Mouse (Mus musculus): ENCODE measurements at regions not wholly inside any gene's neighbourhood (a gene's known extent, or its start where the extent isn't known, plus 50 kb on each side); places are given as distances from the start of the nearest gene placed in this dataset.

- WGBS = 87% methylated on average over 1 of the region's 1 CpGs
- H3K4me3 ChIP-seq (ENCODE audit: insufficient read depth, low read depth, low read length) = no peak overlapping the region
- no peak for TF ChIP-seq POLR2A (IDR thresholded peaks at IDR 0.05; ENCODE audit: insufficient read depth, low read depth, low read length)
- no peak for TF ChIP-seq CTCF (IDR thresholded peaks at IDR 0.05; ENCODE audit: insufficient read depth, low read depth, low read length)
- H3K4me1 ChIP-seq (ENCODE audit: control insufficient read depth, insufficient read depth, low read length) = no peaks in the 10 kb centered on the region
- no peak overlapping the region for H3K27ac ChIP-seq (ENCODE audit: insufficient read depth, low read depth, low read length)
Observed at GRCm38 (mm10) chr10:38340406-38341175, 481.0 kb downstream of the Rfpl4b start.

GRCm38 (mm10) chr10:38308716-38309392, 512.7 kb downstream of the Rfpl4b start:
- no peak overlapping the region for H3K4me3 ChIP-seq (ENCODE audit: insufficient read depth, low read depth, low read length)
- 70% methylated on average over 5 of the region's 5 CpGs for WGBS
- H3K27ac ChIP-seq (ENCODE audit: insufficient read depth, low read depth, low read length) = no peak overlapping the region
- TF ChIP-seq POLR2A (IDR thresholded peaks at IDR 0.05; ENCODE audit: insufficient read depth, low read depth, low read length) (no peak), CTCF (IDR thresholded peaks at IDR 0.05; ENCODE audit: insufficient read depth, low read depth, low read length) (no peak)
- H3K4me1 ChIP-seq (ENCODE audit: control insufficient read depth, insufficient read depth, low read length) = no peaks in the 10 kb centered on the region

GRCm38 (mm10) chr10:38295724-38296123, 525.9 kb downstream of the Rfpl4b start:
- Histone ChIP-seq H3K27ac (ENCODE audit: insufficient read depth, low read depth, low read length) (no peak overlapping the region), H3K4me1 (ENCODE audit: control insufficient read depth, insufficient read depth, low read length) (no peaks in the 10 kb centered on the region), H3K4me3 (ENCODE audit: insufficient read depth, low read depth, low read length) (no peak overlapping the region)
- whole genome bisulfite sequencing = 95% methylated on average over 2 of the region's 2 CpGs
- no peak for TF ChIP-seq POLR2A (IDR thresholded peaks at IDR 0.05; ENCODE audit: insufficient read depth, low read depth, low read length)
- no peak for TF ChIP-seq CTCF (IDR thresholded peaks at IDR 0.05; ENCODE audit: insufficient read depth, low read depth, low read length)

- TF ChIP-seq CTCF (IDR thresholded peaks at IDR 0.05; ENCODE audit: insufficient read depth, low read depth, low read length) = no peak
- TF ChIP-seq POLR2A (IDR thresholded peaks at IDR 0.05; ENCODE audit: insufficient read depth, low read depth, low read length) = no peak
- no peak overlapping the region for H3K4me3 ChIP-seq (ENCODE audit: insufficient read depth, low read depth, low read length)
- H3K4me1 ChIP-seq (ENCODE audit: control insufficient read depth, insufficient read depth, low read length) = no peaks in the 10 kb centered on the region
- 85% methylated on average over 6 of the region's 6 CpGs for WGBS
- H3K27ac ChIP-seq (ENCODE audit: insufficient read depth, low read depth, low read length) = no peak overlapping the region
Observed at GRCm38 (mm10) chr10:38288689-38289283, 532.8 kb downstream of the Rfpl4b start.

- TF ChIP-seq CTCF (IDR thresholded peaks at IDR 0.05; ENCODE audit: insufficient read depth, low read depth, low read length) (no peak), POLR2A (IDR thresholded peaks at IDR 0.05; ENCODE audit: insufficient read depth, low read depth, low read length) (no peak)
- WGBS = 90% methylated on average over 1 of the region's 1 CpGs
- H3K27ac ChIP-seq (ENCODE audit: insufficient read depth, low read depth, low read length) = no peak overlapping the region
Observed at GRCm38 (mm10) chr10:38269136-38269535, 552.4 kb downstream of the Rfpl4b start.

GRCm38 (mm10) chr10:38265564-38265963, 556.0 kb downstream of the Rfpl4b start:
- TF ChIP-seq CTCF (IDR thresholded peaks at IDR 0.05; ENCODE audit: insufficient read depth, low read depth, low read length) (no peak), POLR2A (IDR thresholded peaks at IDR 0.05; ENCODE audit: insufficient read depth, low read depth, low read length) (no peak)
- WGBS = 75% methylated on average over 3 of the region's 3 CpGs
- Histone ChIP-seq H3K27ac (ENCODE audit: insufficient read depth, low read depth, low read length) (no peak overlapping the region), H3K4me1 (ENCODE audit: control insufficient read depth, insufficient read depth, low read length) (no peaks in the 10 kb centered on the region), H3K4me3 (ENCODE audit: insufficient read depth, low read depth, low read length) (no peak overlapping the region)

More at GRCm38 (mm10) chr10:38269136-38269535, 552.4 kb downstream of the Rfpl4b start:
- Histone ChIP-seq H3K4me3 (ENCODE audit: insufficient read depth, low read depth, low read length) (no peak overlapping the region), H3K4me1 (ENCODE audit: control insufficient read depth, insufficient read depth, low read length) (no peaks in the 10 kb centered on the region)

GRCm38 (mm10) chr10:38246821-38247220, 574.8 kb downstream of the Rfpl4b start:
- no peak for TF ChIP-seq CTCF (IDR thresholded peaks at IDR 0.05; ENCODE audit: insufficient read depth, low read depth, low read length)
- no peak for TF ChIP-seq POLR2A (IDR thresholded peaks at IDR 0.05; ENCODE audit: insufficient read depth, low read depth, low read length)
- Histone ChIP-seq H3K4me3 (ENCODE audit: insufficient read depth, low read depth, low read length) (no peak overlapping the region), H3K4me1 (ENCODE audit: control insufficient read depth, insufficient read depth, low read length) (no peaks in the 10 kb centered on the region), H3K27ac (ENCODE audit: insufficient read depth, low read depth, low read length) (no peak overlapping the region)
- 94% methylated on average over 1 of the region's 1 CpGs for WGBS

Data from olfactory bulb, adult 2 months (tissue).